Mouse (Mus musculus) intestine, postnatal 0 days (tissue): ENCODE results near the gene Rai1. TPM values are rescaled to one million over a fixed set of nuclear protein-coding genes. Genes with fewer than 3 reads are reported as not detected.

Source experiments
- ATAC-seq: fragments of 200-750 bp; cut with Nextera tagmentation; 2 replicates; pipeline ENCODE4 v1.8.0; 2017; ENCODE audit warnings: mild to moderate bottlenecking, moderate TSS enrichment, moderate library complexity
- H3K27ac ChIP-seq: fragments of 300-500 bp; sonication (generic); 2 replicates; pipeline ENCODE4 v1.5.1; 2014; ENCODE audit warnings: mild to moderate bottlenecking, low read depth, low read length, moderate library complexity
- H3K27me3 ChIP-seq: fragments of 300-500 bp; sonication (generic); replicated peaks from 2 replicates; pipeline ENCODE4 v1.6.1; 2014; ENCODE audit warnings: low read length, mixed read lengths; ENCODE audit not compliant: control insufficient read depth, insufficient read depth
- H3K36me3 ChIP-seq: fragments of 300-500 bp; sonication (generic); 2 replicates; pipeline ENCODE4 v1.6.1; 2014; ENCODE audit warnings: mild to moderate bottlenecking, moderate library complexity; ENCODE audit not compliant: control insufficient read depth, insufficient read depth
- H3K4me1 ChIP-seq: fragments of 300-500 bp; sonication (generic); replicated peaks from 2 replicates; pipeline ENCODE4 v1.6.1; 2014; ENCODE audit warnings: antibody characterized with exemption, low read length, mixed read lengths; ENCODE audit not compliant: control insufficient read depth, insufficient read depth
- H3K4me2 ChIP-seq: fragments of 300-500 bp; sonication (generic); replicated peaks from 2 replicates; pipeline ENCODE4 v1.6.1; 2014; ENCODE audit warnings: low read depth, mild to moderate bottlenecking, moderate library complexity
- H3K4me3 ChIP-seq: fragments of 300-500 bp; sonication (generic); 2 replicates; pipeline ENCODE4 v1.5.1; 2014; ENCODE audit warnings: low read depth, low read length
- H3K9ac ChIP-seq: fragments of 300-500 bp; sonication (generic); 2 replicates; pipeline ENCODE4 v1.6.1; 2014; ENCODE audit warnings: mild to moderate bottlenecking, low read depth, low read length
- H3K9me3 ChIP-seq: fragments of 300-500 bp; sonication (generic); 2 replicates; pipeline ENCODE4 v1.6.1; 2016; ENCODE audit warnings: mixed run types; ENCODE audit not compliant: control insufficient read depth
- CTCF ChIP-seq: sonication (generic); IDR thresholded peaks from 2 replicates; pipeline ENCODE4 v1.5.1; 2016; ENCODE audit warnings: low read depth, mild to moderate bottlenecking, control low read depth, antibody characterized with exemption, moderate library complexity
- WGBS: fragments of 180-500 bp; shearing (Covaris S2); extraction: QIAGEN DNeasy Blood & Tissue Kit; methylation state at CpG from one replicate; pipeline ENCODE4 v1.1.7; 2014; 5-methylcytosine and 5-hydroxymethylcytosine counted together
- polyA plus RNA-seq: library from polyadenylated mRNA; unstranded; fragments of >200 nt; fragmentation: Nextera tagmentation; extraction: Ambion mirVana; gene quantifications from 2 replicates; pipeline ENCODE4 v1.2.1, GENCODE M21; 2015

The Rai1 gene
- polyA plus RNA-seq, 1 experiment from 2014 or later: 10.1 TPM

DNA sequence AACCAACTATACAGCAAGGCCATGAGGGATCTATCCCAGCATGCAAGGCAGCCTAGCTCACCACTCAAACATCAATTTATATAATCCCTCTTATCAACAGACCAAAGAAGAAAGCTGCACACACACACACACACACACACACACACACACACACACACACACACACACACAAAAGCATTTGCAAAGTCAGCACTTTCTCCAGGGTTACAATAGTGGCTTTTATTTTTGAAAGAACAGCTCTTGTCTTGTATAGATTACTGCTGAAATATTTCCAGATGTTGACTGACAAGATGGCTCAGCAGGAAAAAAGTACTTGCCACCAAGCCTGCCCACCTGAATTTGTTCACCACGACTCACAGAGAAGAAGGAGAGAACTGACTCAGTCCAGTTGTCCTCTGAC is 39.5 kb upstream of the Rai1 start:
- no peaks in the 10 kb centered on the region for H3K9me3 ChIP-seq
- TF ChIP-seq CTCF: no peak
- ATAC-seq: no peak
- no peaks in the 10 kb centered on the region for H3K27me3 ChIP-seq
- H3K4me2 ChIP-seq: no peak overlapping the region
- no peak overlapping the region for H3K9ac ChIP-seq
- no peaks in the 10 kb centered on the region for H3K36me3 ChIP-seq
- WGBS: 65% methylated on average over 1 of the region's 1 CpGs
- no peaks in the 10 kb centered on the region for H3K4me1 ChIP-seq
- H3K27ac ChIP-seq: no peak overlapping the region
- H3K4me3 ChIP-seq: no peak overlapping the region

DNA sequence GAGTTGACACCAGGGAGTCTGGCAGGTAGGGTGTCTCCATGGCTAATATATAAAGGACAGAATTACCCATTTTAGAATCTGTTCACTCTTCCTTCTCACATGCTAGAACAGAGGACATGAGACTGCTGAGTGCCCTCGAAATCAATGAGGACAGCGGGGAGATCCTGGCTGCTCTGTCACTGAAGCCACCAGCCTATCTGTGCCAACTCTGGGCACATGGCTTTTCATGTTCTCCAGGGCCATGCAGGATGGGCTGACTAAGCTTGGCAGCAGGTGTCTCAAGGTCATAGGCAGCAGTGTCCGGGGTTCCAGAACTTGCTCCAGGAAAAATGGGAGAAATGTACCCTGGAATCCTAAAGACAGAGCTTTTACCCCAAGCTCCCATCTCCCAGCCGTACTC is 37.2 kb upstream of the Rai1 start:
- H3K27ac ChIP-seq: no peak overlapping the region
- WGBS: 88% methylated on average over 4 of the region's 4 CpGs
- ATAC-seq: no peak

DNA sequence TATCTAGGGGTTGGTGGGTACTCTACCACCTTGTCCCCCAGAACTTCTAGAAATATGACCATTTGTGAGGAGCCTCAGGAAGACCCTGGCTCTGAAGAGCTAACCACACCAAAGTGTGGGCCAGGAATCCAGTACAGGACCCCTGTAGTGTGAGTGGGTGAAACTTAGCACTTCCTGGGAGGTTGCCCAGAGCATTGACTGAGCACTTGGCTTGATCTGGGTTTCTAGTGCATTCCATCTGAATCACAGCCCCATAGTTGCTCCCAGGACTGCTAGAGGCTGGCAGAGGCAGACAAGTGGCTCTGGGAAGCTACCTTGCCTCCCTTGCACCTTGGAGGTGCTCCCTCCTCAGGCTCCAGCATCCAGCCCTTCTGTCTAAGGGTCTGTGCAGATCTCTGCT is 36.2 kb upstream of the Rai1 start:
- no peak overlapping the region for H3K4me3 ChIP-seq
- H3K27ac ChIP-seq: no peak overlapping the region
- H3K9ac ChIP-seq: no peak overlapping the region
- no peaks in the 10 kb centered on the region for H3K27me3 ChIP-seq
- H3K36me3 ChIP-seq: no peaks in the 10 kb centered on the region
- no peak for ATAC-seq
- H3K9me3 ChIP-seq: no peaks in the 10 kb centered on the region
- H3K4me2 ChIP-seq: no peak overlapping the region
- no peaks in the 10 kb centered on the region for H3K4me1 ChIP-seq
- no peak for TF ChIP-seq CTCF

More for the DNA sequence above, 37.2 kb upstream of the Rai1 start:
- no peaks in the 10 kb centered on the region for H3K4me1 ChIP-seq
- H3K27me3 ChIP-seq: no peaks in the 10 kb centered on the region
- no peak for TF ChIP-seq CTCF
- no peak overlapping the region for H3K4me2 ChIP-seq
- no peak overlapping the region for H3K9ac ChIP-seq
- no peaks in the 10 kb centered on the region for H3K9me3 ChIP-seq
- no peak overlapping the region for H3K4me3 ChIP-seq
- no peaks in the 10 kb centered on the region for H3K36me3 ChIP-seq

DNA sequence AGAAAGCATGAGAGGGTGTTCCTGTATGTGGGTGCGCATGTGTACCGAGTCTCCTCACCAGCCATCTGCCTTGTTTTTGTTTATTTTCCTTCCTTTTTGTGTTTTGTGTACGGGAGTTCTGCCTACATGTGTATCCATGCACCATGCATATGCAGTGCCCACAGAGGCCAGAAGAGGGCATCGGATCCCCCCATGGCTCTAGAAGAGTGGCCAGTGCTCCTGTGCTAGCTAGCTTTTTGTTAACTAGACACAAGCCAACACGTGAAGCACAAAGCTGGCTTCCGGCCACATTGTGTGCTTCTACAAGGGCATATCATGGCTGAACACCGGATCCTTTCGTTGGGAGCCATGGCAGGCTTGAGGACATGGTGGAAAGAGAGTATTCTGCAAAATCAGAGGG is 34.2 kb upstream of the Rai1 start:
- no peak for ATAC-seq
- H3K27ac ChIP-seq: no peak overlapping the region
- no peak overlapping the region for H3K4me2 ChIP-seq
- H3K9me3 ChIP-seq: no peaks in the 10 kb centered on the region
- H3K4me1 ChIP-seq: no peaks in the 10 kb centered on the region
- H3K36me3 ChIP-seq: no peaks in the 10 kb centered on the region
- TF ChIP-seq CTCF: peak; percentile 80
- H3K4me3 ChIP-seq: no peak overlapping the region
- WGBS: 50% methylated on average over 8 of the region's 8 CpGs
- H3K9ac ChIP-seq: no peak overlapping the region
- H3K27me3 ChIP-seq: no peaks in the 10 kb centered on the region

DNA sequence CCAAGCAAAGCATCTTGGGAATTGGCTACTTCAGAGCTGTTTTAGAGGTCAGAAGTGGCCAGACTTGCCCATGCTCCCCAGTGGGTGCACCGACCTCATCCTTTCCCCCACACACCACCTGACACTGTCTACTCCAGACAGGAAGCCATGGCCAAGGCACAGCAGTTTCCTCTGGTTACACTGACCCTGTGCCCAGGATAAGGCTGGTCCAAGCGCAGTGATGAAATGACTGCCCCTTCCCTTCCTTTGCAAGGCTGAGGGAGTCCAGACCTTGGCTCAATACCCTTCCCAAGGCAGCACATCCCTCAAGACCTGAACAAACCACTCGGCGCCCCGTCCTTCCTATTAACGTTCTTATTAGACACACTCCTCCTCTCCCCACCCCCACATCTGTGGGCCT is 33.6 kb upstream of the Rai1 start:
- 86% methylated on average over 6 of the region's 6 CpGs for WGBS
- Histone ChIP-seq H3K27ac (no peak overlapping the region), H3K4me1 (no peaks in the 10 kb centered on the region), H3K4me2 (no peak overlapping the region), H3K9ac (no peak overlapping the region), H3K36me3 (no peaks in the 10 kb centered on the region), H3K27me3 (no peaks in the 10 kb centered on the region), H3K4me3 (no peak overlapping the region), H3K9me3 (no peaks in the 10 kb centered on the region)
- no peak for ATAC-seq
- no peak for TF ChIP-seq CTCF

DNA sequence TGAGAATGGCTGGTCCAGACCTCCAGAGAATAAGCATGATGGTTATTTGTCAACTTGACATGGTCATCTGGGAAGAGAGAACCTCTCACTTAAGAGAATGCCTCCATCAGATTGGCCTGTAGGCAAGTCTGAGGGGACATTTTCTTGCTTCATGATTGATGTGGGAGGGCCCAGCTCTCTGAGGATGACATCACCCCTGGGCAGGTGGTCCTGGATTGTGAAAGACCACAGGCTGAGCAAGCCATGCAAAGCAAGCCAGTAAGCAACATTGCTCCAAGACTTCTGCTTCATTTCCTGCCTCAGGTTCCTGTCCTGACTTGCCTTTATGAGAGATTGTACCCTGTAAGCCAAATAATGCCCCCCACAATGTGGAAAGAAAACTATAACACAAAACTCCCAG is 31.7 kb upstream of the Rai1 start:
- no peak for TF ChIP-seq CTCF
- Histone ChIP-seq H3K27ac (no peak overlapping the region), H3K9me3 (no peaks in the 10 kb centered on the region), H3K4me3 (no peak overlapping the region), H3K4me1 (no peaks in the 10 kb centered on the region), H3K9ac (no peak overlapping the region), H3K27me3 (no peaks in the 10 kb centered on the region), H3K36me3 (no peaks in the 10 kb centered on the region), H3K4me2 (no peak overlapping the region)
- ATAC-seq: no peak

DNA sequence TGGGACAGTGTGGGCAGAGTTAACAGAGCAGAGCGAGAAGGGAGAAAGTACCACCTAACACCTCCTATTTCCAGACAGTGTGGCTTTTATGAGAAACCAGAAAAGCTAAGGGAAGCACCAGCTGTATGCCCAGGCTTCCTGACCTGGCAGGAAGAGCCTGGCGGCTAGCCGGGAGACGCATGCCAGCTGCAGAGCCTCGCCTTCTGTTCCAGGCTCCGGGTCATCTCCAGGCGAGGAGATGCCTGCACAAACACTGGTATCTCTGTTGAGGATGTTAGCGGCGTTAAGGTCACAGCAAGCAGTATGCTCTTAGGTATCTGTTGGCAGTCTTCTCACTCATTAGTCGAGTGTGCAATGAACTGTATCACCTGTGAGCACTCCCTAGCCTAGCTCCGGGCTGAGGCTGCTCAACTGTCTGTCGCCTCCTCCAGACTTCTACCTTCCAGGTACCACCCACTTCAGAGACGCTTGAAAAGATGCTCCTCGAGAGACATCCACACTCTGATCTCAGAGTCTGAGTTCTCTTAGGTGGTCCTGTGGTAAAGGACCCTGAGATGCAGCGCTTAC is 30.8 kb upstream of the Rai1 start:
- H3K36me3 ChIP-seq: no peaks in the 10 kb centered on the region
- WGBS: 56% methylated on average over 15 of the region's 15 CpGs
- H3K4me1 ChIP-seq: no peaks in the 10 kb centered on the region
- ATAC-seq: no peak
- H3K4me2 ChIP-seq: no peak overlapping the region
- no peak for TF ChIP-seq CTCF
- H3K9ac ChIP-seq: no peak overlapping the region
- H3K4me3 ChIP-seq: no peak overlapping the region
- no peaks in the 10 kb centered on the region for H3K27me3 ChIP-seq
- H3K27ac ChIP-seq: no peak overlapping the region
- no peaks in the 10 kb centered on the region for H3K9me3 ChIP-seq
